Mouse (Mus musculus) G1E (cell line): ENCODE measurements around the gene Mpdu1. TPM values are rescaled to one million over a fixed set of nuclear protein-coding genes. Genes with fewer than 3 reads are reported as not detected.
"Not testable (repeated sequence)": the region's sequence is repeated elsewhere in the genome, so short reads cannot be mapped to it uniquely, and the experiment has no call there.

Source experiments
- ATAC-seq: 2 replicates; pipeline ENCODE4 v1.8.0; 2016; ENCODE audit warnings: mild to moderate bottlenecking; ENCODE audit not compliant: insufficient number of reproducible peaks, poor library complexity, low FRiP score, severe bottlenecking; ENCODE audit errors: extremely low read depth
- DNase-seq: peaks from one replicate; pipeline ENCODE4 v3.0.0; 2012; ENCODE audit warnings: low spot score
- H3K27me3 ChIP-seq: 2 replicates; pipeline ENCODE4 v1.6.1; 2012; ENCODE audit warnings: mild to moderate bottlenecking, low read length, inconsistent platforms; ENCODE audit not compliant: insufficient read depth
- H3K36me3 ChIP-seq: replicated peaks from 2 replicates; pipeline ENCODE3; 2012; ENCODE audit warnings: mild to moderate bottlenecking, inconsistent platforms
- H3K4me1 ChIP-seq: 2 replicates; pipeline ENCODE4 v1.6.1; 2012; ENCODE audit warnings: low read depth, low read length, inconsistent platforms, mixed read lengths; ENCODE audit not compliant: insufficient read depth
- H3K4me3 ChIP-seq: 2 replicates; pipeline ENCODE4 v1.5.1; 2012; ENCODE audit warnings: low read depth, mild to moderate bottlenecking, inconsistent platforms, low read length, moderate library complexity, mixed read lengths
- H3K9me3 ChIP-seq: replicated peaks from 2 replicates; pipeline ENCODE4 v1.6.1; 2012; ENCODE audit warnings: inconsistent platforms
- CTCF ChIP-seq: IDR thresholded peaks from 2 replicates; pipeline ENCODE4 v1.5.1; 2012; ENCODE audit warnings: low read depth, low read length, inconsistent platforms, mixed read lengths
- GATA1 ChIP-seq: IDR thresholded peaks from 2 replicates; pipeline ENCODE4 v1.6.1; 2012; ENCODE audit warnings: borderline replicate concordance, low read length, inconsistent platforms, mixed read lengths
- GATA2 ChIP-seq: IDR thresholded peaks from 2 replicates; pipeline ENCODE4 v1.6.1; 2012; ENCODE audit warnings: low read depth, low read length, inconsistent platforms, borderline replicate concordance
- POLR2AphosphoS5 ChIP-seq: IDR thresholded peaks from 2 replicates; pipeline ENCODE4 v1.6.1; 2012; ENCODE audit warnings: low read depth, low read length, inconsistent platforms; ENCODE audit not compliant: insufficient replicate concordance
- TAL1 ChIP-seq: conservative IDR thresholded peaks from 2 replicates; pipeline ENCODE4 v1.6.1; 2012; ENCODE audit warnings: low read depth, low read length, inconsistent platforms, mixed read lengths
- polyA plus RNA-seq: library from polyadenylated mRNA; stranded (reverse); fragments of >175 nt; gene quantifications from 2 replicates; pipeline ENCODE4 v1.2.3, GENCODE M21; 2012
- total RNA-seq, 2 experiments: library from RNA; stranded (forward) in 1 of 2; stranded (reverse) in 1 of 2; fragments of 200-1000 nt in 1 of 2; fragments of >200 nt in 1 of 2; fragmentation: Nextera tagmentation in 1 of 2; gene quantifications; 2 replicates each; pipeline ENCODE4 v1.2.3; 2014 to 2017

Mpdu1 gene
- total and polyA plus RNA-seq, 3 experiments: 24.9 to 43.4 (median 27.0) TPM

DNA sequence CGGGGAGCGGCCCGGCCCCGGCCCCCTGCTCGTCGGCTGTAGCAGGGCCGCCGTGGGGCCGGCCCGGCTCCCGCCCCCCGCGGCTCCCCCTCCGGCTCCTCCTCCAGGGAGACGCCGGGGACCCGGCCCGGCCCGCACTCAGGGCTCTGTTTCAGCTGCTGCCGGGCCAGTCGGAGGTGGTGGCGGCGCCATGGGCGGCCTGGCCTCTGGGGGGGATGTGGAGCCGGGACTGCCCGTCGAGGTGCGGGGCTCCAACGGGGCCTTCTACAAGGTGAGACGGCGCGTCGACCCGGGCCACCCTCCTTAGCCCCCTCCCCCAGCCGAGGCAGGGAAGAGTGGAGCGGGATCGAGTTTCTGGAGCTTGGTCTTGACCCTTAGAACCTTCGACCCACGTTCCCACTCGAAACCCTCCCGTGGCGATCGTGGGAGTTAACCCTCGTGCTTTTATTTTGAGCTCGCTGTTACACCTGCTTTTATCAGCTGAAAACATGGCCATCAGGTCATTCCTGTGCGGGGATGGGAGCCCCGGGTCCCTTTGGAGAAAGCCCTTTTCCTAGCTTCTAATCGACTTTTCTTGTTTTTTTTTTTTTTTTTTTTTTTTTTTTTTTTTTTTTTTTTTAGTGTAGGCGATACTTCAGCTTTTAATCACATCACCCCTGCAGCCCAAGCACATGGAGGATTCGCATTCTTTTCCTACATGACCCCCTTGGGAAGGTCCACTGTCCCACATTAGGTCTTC is 29.1 kb downstream of the Mpdu1 start:
- Histone ChIP-seq H3K9me3 (no peaks in the 10 kb centered on the region), H3K4me1 (peaks cover 49% of the 10 kb centered on the region), H3K27me3 (no peaks in the 10 kb centered on the region), H3K4me3 (peak overlapping the region; percentile 90), H3K36me3 (peaks cover 25% of the 10 kb centered on the region)
- ATAC-seq (no peak), DNase-seq (peak; percentile 70)
- no peak for TF ChIP-seq POLR2AphosphoS5
- TF ChIP-seq GATA2: no peak
- no peak for TF ChIP-seq CTCF
- TF ChIP-seq TAL1: no peak
- no peak for TF ChIP-seq GATA1

GRCm38 (mm10) chr11:69632284-69633089 is 30.0 kb downstream of the Mpdu1 start, which contains the start of gene Fxr2:
Gene Fxr2 (plus strand): TSS chr11:69632990.
- peaks cover 50% of the 10 kb centered on the region for H3K4me1 ChIP-seq
- ATAC-seq: peak; percentile 96
- H3K27me3 ChIP-seq: no peaks in the 10 kb centered on the region
- H3K4me3 ChIP-seq: peak within 1 kb of the TSS; percentile 90
- no peaks in the 10 kb centered on the region for H3K9me3 ChIP-seq
- TF ChIP-seq CTCF (0 out of 2 replicates have a peak, but pooled peaks have one; percentile 14), POLR2AphosphoS5 (no peak)
- DNase-seq: peak; percentile 94
- H3K36me3 ChIP-seq: peaks cover 19% of the 10 kb centered on the region

DNA sequence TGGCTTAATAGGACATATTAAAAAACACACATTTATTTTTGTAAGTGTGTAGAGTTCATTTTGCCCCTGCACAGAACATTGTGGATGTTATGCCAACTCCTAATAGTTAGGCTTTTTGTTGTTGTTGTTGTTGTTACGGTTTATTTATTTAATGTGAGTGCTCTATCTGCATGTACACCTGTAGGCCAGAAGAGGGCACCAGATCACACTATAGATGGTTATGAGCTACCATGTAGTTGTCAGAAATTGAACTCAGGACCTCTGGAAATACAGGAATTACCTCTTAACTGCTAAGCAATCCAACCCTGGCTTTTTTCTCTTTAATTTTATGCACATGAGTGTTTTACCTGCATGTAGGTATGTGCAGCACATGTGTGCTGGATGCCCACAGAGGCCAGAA is 32.6 kb downstream of the Mpdu1 start:
- peak; percentile 34; the same call in 1 of the 2 replicates for TF ChIP-seq CTCF
- no peak for TF ChIP-seq POLR2AphosphoS5
- no peak for TF ChIP-seq GATA2
- no peak for TF ChIP-seq GATA1
- H3K4me3 ChIP-seq: no peak overlapping the region
- DNase-seq: no peak

DNA sequence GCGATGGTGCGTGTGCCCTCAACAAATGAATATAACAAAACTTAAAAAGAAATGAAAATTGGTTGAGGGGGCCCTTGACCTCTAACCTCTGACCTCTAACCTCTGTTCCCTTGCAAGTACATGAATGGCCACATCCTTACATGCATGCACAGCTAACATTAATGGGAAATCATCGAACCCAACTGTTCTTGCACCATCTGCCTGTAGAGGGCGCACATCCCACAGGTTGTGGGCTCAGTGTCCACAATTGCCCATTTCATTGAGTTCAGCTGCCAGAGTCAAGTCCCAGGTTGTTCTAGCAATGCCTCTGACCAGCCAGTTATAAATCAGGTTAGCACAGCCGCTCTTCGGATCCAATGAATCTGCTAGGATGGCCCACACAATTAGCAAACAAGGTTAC is 34.2 kb downstream of the Mpdu1 start:
- no peak overlapping the region for H3K4me3 ChIP-seq
- H3K36me3 ChIP-seq: no peaks in the 10 kb centered on the region
- peaks cover 20% of the 10 kb centered on the region for H3K4me1 ChIP-seq
- TF ChIP-seq POLR2AphosphoS5 (no peak), GATA1 (no peak), CTCF (peak; percentile 98)
- no peaks in the 10 kb centered on the region for H3K27me3 ChIP-seq
- no peak for DNase-seq
- no peaks in the 10 kb centered on the region for H3K9me3 ChIP-seq
- ATAC-seq: no peak

More for the DNA sequence above, 32.6 kb downstream of the Mpdu1 start:
- Histone ChIP-seq H3K27me3 (no peaks in the 10 kb centered on the region), H3K9me3 (no peaks in the 10 kb centered on the region), H3K36me3 (no peaks in the 10 kb centered on the region), H3K4me1 (peaks cover 31% of the 10 kb centered on the region)
- no peak for ATAC-seq

DNA sequence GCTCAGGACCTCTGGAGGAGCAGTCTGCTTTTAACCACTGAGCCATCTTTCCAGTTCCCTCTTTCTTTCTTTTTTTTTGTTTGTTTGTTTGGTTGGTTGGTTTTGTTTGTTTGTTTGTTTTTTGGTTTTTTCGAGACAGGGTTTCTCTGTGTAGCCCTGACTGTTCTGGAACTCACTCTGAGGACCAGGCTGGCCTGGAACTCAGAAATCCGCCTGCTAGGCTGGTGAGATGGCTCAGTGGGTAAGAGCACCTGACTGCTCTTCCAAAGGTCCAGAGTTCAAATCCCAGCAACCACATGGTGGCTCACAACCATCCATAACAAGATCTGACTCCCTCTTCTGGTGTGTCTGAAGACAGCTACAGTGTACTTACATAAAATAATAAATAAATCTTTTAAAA is 38.1 kb downstream of the Mpdu1 start:
- not testable (repeated sequence) for H3K4me3 ChIP-seq, ATAC-seq, H3K27me3 ChIP-seq, H3K36me3 ChIP-seq, H3K9me3 ChIP-seq, DNase-seq
- peaks cover 38% of the 10 kb centered on the region for H3K4me1 ChIP-seq

GRCm38 (mm10) chr11:69623006-69623405 is 39.4 kb downstream of the Mpdu1 start:
- no peaks in the 10 kb centered on the region for H3K9me3 ChIP-seq
- DNase-seq (no peak), ATAC-seq (no peak)
- H3K4me1 ChIP-seq: peaks cover 35% of the 10 kb centered on the region
- H3K4me3 ChIP-seq: no peak overlapping the region
- no peak for TF ChIP-seq POLR2AphosphoS5
- TF ChIP-seq GATA1: no peak
- TF ChIP-seq TAL1: no peak
- TF ChIP-seq GATA2: no peak
- no peak for TF ChIP-seq CTCF
- H3K36me3 ChIP-seq: no peaks in the 10 kb centered on the region
- peaks cover 3% of the 10 kb centered on the region; the same call in 1 of the 2 replicates for H3K27me3 ChIP-seq

GRCm38 (mm10) chr11:69622406-69622805 is 40.0 kb downstream of the Mpdu1 start:
- TF ChIP-seq CTCF (no peak), POLR2AphosphoS5 (no peak), TAL1 (no peak), GATA2 (no peak), GATA1 (no peak)
- no peaks in the 10 kb centered on the region for H3K9me3 ChIP-seq
- no peaks in the 10 kb centered on the region for H3K36me3 ChIP-seq
- no peak for DNase-seq
- peaks cover 9% of the 10 kb centered on the region for H3K27me3 ChIP-seq
- peaks cover 41% of the 10 kb centered on the region for H3K4me1 ChIP-seq
- no peak for ATAC-seq
- peak overlapping the region; percentile 69; the same call in 1 of the 2 replicates for H3K4me3 ChIP-seq
